Mouse (Mus musculus) embryo, embryonic 9.5 days (tissue): ENCODE results near the gene Bysl.
"Not testable (repeated sequence)": the region's sequence is repeated elsewhere in the genome, so short reads cannot be mapped to it uniquely, and the experiment has no call there.

Experiments
- DNase-seq: peaks from one replicate; pipeline ENCODE4 v3.0.0-alpha.2; 2017; ENCODE audit errors: extremely low spot score

Gene Bysl

DNA sequence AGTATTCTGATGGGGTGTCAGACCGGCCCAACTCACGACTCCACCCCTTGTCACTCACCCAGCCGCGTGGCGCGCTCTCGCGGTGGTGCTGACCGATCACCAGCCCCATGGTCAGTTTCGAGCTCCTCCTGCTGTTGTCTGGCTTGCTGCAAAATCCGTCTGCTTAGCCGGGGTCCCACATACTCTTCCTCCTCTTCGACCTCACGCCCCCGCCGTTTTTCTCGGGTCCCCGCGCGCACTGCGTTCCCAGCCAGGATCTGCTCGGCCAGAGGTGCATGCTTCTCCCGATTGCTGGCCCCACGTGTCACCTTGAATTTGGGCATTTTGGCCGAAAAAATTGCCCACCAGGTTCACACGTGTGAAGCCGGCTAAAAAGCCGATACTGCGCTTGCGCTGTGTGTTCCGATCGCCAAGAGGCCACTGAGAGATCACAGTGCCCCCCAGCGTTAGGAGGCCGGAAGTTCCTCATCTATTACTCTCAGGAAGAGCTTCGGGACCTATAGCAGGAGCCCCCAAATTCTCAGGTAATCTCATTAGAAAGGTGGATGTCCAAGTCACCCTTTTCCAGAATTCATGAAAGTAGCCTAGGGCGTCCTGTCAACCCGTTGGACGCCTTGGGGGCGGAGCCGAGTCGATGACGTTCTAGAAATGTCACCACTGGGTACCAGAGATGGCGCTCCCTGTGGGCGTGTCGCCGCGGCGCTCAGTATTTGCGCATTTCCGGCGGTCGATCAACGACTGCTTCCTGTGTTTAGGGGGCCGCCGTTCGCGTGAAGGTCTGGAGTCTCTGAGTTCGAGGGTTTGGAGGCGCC, at the start of gene Bysl, which contains the start of the genes Med20 and Gm20517:
Gene Bysl, minus strand, starts transcription at position 644 of the 812 bp plus-strand sequence.
Gene Med20, plus strand, starts transcription at position 734 of the 812 bp plus-strand sequence.
Gene Gm20517, plus strand, starts transcription at position 741 of the 812 bp plus-strand sequence.
- peak; percentile 98 for DNase-seq

DNA sequence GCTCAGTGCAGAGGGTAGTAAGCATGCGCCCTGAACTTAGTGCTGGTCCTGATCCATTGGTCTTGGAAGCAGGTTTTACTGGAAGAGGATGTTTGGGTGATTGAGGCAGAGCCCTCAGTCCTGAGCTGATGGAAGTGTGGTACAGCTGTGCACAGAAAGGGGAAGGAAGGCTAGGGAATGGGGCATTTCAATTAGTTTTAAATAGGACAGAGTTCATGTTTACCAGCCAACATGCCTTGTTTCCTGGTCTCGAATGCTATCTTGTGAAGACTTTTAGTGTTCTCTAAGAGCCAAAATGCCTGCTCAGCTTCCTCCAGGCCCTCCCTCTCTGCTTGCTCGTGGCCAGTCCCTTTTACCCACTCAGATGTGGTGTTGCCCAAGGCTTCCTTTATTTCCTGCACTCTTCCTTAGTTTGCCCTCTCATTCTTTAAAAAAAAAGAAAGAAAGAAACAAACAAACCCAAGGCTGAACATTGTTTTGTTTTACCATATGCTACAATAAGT, 47.5 kb upstream of the Bysl start:
- no peak for DNase-seq

DNA sequence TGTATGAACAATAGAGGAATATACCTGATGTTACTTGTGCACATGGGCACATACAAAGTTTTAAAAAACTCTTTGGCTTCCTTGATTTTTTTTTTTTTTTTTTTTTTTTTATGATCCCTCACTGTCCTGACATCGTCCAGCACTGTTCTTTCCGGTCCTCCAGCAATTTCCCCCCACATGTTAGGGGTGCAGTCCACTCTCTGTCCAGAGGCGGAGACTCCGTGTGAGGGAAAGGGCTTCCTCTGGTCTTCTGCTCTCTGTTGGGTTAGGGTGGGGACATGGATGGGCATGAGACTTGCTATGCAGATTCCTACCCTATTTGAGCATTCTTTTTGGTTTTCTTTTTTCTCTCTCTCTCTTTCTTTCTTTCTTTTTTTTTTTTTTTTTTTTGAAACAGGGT, 46.6 kb upstream of the Bysl start:
- DNase-seq = no peak

DNA sequence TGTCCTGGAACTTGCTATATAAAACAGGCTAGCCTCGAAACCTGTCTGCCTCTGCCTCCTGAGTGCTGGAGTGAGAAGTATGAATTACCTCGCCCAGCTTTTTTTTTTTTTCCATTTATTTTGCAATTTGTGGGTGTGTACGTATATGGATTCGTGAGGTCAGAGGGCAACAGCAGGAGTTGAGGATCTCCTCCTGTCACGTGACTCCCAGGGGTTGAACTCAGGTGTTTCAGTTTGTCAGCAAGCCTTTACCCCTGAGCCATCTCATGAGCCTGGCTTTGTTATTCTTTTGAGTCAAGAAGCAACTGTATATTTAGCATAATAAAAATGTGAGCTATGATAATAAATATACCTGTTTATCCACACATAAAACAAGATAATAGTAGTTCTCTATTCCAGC, 44.4 kb upstream of the Bysl start:
- no peak for DNase-seq

DNA sequence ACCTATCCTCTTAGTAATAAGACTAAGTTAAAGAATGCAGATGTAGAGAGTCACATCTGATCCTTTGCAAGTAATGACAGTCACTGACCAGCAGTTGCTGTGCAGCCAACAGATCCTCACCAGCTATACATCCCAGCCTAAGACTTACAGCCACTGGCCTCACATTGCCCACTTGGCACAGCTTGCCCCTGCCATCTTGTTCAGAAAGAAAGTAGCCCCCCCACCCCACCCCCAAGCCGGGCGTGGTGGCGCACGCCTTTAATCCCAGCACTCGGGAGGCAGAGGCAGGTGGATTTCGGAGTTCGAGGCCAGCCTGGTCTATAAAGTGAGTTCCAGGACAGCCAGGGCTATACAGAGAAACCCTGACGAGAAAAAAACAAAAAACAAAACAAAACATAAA, 43.1 kb upstream of the Bysl start:
- not testable (repeated sequence) for DNase-seq

DNA sequence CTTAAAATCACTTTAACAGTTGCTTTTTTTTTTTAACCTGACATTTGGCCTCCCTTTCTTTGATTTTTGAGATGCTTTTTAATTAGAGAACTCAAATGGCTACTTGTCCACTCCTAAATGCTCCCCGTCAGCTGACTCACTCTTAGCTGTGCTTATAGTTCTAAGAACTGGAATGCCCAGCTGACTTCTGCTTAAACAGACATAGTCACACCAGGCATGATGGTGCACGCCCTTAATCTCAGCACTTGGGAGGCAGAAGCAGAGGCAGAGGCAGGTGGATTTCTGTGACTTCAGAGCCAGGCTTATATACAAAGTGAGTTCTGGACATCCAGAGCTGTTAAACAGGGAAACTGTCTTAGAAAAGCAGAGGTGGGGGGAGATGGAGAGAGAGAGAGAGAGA, 40.7 kb upstream of the Bysl start:
- DNase-seq = no peak

DNA sequence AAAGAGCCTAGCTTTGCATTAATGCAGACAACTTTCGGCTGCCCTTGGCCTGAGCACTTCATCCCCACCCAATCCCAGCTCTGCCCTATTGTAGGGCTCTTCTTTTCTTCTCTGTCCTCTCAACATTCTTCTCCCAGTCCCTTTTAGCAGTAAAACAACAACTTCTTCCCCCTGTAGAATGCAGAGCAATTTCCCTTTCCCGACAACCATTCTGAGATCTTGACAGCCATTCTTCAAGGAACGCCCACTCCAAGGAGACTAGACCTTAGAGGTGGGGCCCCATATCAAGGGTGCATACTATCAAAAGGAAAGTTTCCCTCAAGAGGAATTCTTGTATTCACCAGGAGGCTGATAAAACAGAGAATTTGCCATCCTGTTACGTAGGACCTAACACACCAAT, 37.7 kb upstream of the Bysl start:
- no peak for DNase-seq

DNA sequence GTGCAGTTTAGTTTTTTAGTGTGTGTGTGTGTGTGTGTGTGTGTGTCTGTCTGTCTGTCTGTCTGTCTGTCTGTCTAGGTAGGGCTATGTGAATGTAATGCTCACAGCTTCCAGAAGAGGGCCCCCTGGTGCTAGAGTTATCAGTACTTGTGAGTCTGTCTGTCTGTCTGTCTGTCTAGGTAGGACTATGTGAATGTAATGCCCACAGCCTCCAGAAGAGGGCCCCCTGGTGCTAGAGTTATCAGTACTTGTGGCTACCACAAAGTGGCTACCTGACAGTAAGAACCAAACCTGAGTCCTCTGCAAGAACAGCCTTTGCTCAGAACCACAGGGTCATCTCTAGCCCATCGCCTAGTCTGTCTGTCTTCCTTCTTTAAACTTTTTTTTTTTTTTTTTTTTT, 35.4 kb upstream of the Bysl start:
- peak; percentile 74 for DNase-seq

DNA sequence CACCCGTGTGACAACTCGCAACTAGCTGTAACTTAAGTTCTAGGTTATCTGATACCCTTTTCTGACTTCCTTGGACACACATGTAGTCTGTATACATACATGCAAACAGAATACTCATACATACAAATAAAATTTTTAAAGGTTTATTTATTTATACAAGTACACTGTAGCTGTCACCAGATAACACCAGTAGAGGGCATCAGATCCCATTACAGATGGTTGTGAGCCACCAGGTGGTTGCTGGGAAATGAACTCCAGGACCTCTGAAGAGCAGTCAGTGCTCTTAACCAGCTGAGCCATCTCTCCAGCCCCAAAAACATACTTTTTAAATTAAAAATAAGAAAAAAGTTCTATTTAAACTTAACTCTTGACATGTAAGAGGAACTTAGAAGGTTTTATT, 31.7 kb upstream of the Bysl start:
- DNase-seq = no peak

DNA sequence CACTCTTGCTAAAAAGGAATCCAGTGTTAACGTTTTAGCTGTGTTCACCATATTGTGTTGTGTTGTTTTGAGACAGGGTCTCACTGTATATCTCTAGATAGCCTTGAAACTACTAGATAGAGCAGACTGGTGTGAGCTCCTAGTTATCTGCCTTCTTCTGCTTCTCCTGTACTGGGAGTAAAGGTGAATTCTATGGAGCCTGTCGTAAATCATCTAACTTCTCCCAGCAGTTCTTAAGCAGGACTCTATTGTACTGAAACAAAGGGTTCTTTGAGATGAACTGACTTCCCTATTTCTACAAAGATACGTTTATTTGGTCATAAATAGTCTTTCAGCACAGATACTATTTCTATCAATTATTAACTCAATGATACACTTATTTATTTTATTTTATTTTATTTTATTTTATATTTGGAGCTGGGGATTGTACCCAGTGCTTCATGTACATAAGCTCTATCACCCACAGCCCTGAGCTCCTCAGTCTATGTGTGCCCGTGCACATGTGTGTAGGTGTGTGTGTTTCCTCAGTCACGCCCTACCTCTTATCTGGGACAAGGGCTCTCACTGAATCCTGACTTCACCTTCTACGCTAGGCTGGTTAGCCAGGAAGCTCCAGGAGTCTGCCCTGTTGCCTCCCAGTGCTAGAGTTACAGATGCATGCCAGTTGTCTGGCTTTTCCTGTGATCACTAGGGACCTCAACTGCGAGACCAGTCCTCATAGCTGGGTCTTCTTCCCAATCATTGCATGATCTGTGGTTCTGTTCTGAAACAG, 22.9 kb upstream of the Bysl start:
- DNase-seq = no peak

DNA sequence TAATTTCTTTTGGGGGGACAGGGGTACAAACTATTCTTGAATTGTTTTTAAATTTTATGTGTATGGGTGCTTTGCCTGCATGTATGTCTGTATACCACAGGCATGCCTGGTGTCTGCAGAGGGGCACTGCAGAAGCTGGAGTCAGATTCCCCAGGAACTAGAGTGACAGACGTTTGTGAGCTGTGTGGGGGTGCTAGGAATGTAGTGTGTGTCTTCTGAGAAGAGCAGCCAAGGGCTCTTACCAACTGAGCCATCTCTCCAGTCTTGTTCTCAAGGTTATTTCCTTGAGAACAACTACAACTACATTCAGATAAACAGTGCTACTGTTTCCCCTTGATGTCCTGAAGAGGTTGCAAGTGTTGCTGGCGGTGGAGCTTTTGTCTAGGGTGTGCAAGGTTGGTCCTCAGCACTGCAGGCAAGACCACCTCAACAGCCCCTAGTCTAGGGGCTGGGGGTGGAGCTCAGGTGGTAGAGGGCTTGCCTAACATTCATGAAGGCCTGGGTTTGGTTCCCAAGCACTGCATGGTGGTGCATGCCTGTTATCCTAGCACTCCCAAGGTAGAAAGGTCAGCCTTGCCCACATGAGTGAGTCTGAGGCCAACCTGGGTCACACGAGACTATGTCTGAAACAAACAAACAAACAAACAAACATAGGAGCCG, 21.0 kb upstream of the Bysl start:
- no peak for DNase-seq

DNA sequence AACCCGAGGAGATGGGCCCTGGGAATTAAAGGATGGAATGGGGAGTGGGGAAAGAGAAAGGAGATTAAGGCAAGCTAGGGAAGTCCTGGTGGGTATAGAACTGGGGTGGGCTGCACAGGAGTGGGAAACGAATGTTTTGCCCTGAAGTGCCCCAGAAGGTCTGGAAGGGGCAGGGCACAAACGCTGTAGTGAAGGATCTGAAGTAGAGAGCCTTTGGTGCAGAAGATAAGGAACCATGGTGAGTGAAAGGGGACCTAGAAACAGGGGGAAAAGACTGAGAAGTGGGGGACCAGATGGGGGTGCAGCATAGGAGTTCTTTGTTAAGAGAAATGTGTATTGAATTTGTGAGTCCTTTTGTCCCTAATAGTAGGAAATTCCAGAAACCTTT, 19.4 kb upstream of the Bysl start, which contains the start of gene Usp49:
Gene Usp49, plus strand, starts transcription at position 13 of the 388 bp plus-strand sequence.
- no peak for DNase-seq

DNA sequence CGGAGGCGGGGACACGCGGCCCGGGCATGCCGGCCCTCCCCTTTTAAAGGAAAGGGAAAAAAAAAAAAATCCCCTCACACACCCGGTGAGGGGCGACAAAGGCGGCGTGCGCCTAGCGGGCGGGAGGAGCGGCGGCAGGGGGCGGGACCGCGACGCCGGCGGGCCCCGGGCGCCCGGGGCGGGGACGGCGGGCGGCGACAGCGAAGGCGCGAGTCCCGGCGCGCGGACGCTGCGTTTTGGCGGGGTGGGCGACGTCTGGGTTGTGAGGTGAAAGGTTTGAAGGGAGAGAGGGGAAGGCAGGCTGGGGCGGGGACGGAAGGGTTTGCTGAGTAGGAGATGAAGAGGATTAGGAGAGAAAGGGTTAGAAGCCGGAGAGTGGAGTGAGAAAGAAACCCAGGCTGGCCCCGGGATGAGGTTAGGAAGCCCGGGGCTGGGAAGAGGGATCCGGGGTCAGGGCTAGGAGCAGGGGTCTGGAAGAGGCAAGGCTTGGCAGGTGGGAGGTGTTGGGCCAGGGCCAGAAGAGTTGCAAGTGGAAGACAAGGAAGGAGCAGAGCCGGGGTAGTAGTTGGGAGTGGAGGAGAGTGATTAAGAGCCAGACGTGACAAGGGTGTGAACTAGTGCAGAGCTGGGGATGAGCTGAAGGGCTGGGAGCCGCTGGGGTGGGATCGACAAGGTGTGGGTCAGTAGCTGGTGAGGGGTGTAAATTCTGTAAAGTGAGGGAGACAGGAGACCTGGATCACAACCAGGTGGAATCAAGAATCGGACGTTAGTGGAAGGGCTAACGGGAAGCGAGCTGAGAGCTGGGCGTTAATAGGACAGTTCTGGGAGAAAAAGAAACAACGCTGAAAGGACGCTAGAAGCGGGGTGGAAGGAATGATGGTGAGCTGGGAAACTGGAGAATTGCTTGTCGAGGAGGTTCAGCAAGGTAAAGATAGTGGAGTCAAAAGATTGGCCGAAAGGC, 18.7 kb upstream of the Bysl start:
- no peak for DNase-seq

DNA sequence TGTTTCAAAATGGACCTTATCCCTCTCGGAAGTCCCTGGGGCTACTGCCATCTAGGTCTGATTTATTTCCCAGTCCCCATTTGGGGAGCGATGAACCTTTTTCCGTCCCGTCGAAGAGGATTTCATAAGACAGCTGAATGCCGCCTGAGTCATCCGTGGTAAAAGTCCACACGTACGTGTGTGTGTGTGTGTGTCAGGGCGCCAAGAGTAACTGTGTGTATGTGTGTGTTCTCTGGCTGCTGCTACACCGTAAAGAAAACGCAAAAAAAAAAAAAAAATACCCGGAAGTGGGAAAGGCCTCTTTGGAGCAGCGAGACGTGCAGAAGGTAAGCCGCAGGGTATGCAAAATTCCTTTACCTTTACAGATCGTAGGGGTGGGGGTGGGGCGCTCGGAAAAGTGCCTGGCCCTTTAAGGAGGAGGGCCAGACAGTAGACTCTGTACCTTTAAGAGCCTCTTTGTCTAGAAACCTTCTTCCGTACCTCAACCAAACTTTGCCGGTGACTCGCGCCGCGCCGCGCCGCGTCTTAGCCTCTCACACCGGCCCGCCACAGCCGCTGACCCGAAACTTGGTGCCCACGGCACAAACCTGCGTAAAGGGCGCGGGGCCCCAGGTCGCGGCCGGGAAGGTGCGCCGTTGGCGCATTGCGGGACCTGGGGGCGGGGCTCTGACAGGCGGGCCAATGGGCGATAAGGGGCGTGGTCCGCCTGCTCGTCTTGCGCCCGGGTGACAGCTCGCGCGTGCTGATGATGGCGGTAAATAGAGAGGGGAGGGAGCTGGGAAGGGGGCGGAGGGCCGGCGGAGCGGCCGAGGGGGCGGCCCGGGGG, 17.8 kb upstream of the Bysl start:
- DNase-seq = peak; percentile 96

DNA sequence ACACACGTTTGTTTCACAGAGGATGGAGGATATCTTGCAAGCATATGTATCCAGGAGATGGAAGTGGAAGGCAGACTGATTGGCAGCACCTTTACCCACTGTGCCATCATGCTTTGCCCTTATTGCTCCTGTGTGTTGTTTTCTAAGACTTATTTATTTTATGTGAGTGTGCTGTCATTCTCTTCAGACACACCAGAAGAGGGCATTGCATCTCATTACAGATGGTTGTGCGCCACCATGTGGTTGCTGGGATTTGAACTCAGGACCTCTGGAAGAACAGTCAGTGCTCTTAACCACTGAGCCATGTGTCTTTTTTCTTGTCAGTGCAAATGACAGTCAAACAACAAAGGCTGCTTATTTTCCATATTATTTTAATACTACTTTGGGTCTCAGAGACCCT, 16.5 kb upstream of the Bysl start:
- no peak for DNase-seq

DNA sequence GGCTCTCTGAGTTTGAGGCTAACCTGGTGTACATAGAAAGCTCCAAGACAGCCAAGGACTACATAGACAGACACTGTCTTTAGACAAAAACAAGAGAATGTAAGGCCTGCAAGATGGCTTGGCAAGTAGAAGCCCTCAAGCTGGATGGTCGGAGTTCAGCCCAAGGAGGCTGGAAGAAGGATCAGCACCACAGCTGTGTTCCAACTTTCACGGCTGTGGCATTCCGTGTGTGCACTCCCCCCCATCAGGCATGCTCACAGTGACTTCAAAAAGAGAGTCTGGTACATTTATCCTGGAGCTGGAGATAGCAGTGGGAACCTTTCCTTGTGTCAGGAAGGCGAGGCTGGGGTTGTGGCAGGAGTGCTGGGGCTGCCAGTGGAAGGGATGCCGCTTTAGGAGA, 14.7 kb upstream of the Bysl start:
- no peak for DNase-seq

DNA sequence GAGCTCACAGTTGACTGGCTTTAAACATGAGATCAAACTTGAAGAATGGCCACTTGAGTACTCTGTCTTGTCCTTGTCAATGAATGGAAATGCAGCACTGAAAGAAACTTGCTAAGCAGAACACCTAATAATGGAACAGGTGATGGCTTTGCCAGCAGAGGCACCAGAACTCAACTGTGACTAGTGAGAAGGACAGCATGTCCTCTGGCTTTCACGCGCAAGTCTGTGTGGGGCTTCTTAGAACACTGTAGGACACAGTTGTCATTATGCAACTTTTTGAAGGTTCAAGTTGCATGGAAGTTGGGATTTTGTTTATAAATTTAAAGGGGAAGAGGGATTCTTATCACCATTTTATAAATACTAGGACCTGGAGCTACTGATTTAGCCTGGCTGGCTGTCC, 13.8 kb upstream of the Bysl start:
- no peak for DNase-seq

DNA sequence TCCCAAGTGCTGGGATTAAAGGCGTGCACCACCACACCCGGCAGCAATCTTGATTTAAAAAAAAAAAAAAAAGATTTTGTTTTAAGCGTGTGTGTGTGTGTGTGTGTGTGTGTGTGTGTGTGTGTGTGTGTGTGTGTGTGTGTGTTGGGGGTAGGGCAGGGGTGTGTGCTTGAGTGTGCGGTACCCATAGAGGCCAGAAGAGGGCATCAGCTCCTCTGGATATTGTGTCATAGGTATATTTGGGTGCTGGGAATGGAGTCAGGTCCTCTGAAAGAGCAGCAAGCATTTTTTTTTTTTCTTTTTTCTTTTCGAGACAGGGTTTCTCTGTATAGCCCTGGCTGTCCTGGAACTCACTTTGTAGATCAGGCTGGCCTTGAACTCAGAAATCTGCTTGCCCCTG, 13.3 kb upstream of the Bysl start:
- DNase-seq = not testable (repeated sequence)

DNA sequence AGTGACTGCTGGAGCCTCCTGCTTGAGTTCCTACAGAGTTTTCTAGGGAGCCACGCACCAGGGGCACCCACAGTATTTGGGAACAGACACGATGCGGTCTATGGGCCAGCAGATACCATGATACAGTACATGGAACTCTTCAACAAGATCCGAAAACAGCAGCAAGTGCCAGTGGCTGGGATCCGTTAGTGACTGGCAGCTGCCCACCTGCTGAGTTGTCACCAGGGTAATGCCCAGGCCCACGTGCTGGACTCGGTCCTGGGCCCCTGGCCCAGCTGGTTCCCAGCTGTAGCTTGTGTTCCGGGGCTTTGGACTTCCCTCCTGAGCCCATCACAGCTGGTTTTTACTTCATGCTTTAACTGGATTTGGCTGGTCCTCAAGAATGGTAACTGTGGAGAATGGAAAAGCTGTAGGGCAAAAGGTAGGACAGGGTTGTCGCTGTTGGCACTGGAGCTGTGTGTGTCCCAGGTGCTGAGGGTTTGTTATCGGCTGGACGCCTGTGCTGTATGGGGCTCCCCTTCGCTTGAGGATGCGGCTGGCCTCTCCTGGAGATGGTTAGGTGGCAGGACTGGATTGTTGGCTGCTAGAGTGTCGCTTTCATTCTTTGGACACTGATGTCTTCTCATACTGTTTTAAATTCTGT, 11.7 kb upstream of the Bysl start:
- no peak for DNase-seq
